Mouse (Mus musculus): ENCODE measurements around the gene Tlr5.

Tlr5 gene

GRCm38 (mm10) chr1:182954287-182955046 lies at the start of gene Tlr5:
TSS of gene Tlr5 (plus strand) at chr1:182954788.
- no peak for DNase-seq (ENCODE audit: low read depth)

GRCm38 (mm10) chr1:182905669-182906068 lies 48.9 kb upstream of the Tlr5 start:
- no peak for DNase-seq (ENCODE audit: low read depth)

GRCm38 (mm10) chr1:182908050-182909036 lies 46.2 kb upstream of the Tlr5 start:
- DNase-seq (ENCODE audit: low read depth): no peak

- no peak for DNase-seq (ENCODE audit: low read depth)
Observed at GRCm38 (mm10) chr1:182909066-182909465, 45.5 kb upstream of the Tlr5 start.

- DNase-seq (ENCODE audit: low read depth): no peak
Observed at GRCm38 (mm10) chr1:182909596-182909995, 45.0 kb upstream of the Tlr5 start.

GRCm38 (mm10) chr1:182912591-182912990 lies 42.0 kb upstream of the Tlr5 start:
- no peak for DNase-seq (ENCODE audit: low read depth)

- no peak for DNase-seq (ENCODE audit: low read depth)
Observed at GRCm38 (mm10) chr1:182914121-182914908, 40.3 kb upstream of the Tlr5 start.

GRCm38 (mm10) chr1:182916166-182916565 lies 38.4 kb upstream of the Tlr5 start:
- DNase-seq (ENCODE audit: low read depth): no peak

- DNase-seq (ENCODE audit: low read depth): no peak
Observed at GRCm38 (mm10) chr1:182918718-182919346, 35.8 kb upstream of the Tlr5 start.

- DNase-seq (ENCODE audit: low read depth): no peak
Observed at GRCm38 (mm10) chr1:182922824-182923223, 31.8 kb upstream of the Tlr5 start.

- DNase-seq (ENCODE audit: low read depth): no peak
Observed at GRCm38 (mm10) chr1:182926465-182926864, 28.1 kb upstream of the Tlr5 start.

- DNase-seq (ENCODE audit: low read depth): no peak
Observed at GRCm38 (mm10) chr1:182927878-182928851, 26.4 kb upstream of the Tlr5 start.

- no peak for DNase-seq (ENCODE audit: low read depth)
Observed at GRCm38 (mm10) chr1:182935469-182935868, 19.1 kb upstream of the Tlr5 start.

GRCm38 (mm10) chr1:182937486-182938120 lies 17.0 kb upstream of the Tlr5 start:
- no peak for DNase-seq (ENCODE audit: low read depth)

GRCm38 (mm10) chr1:182941921-182942320 lies 12.7 kb upstream of the Tlr5 start:
- no peak for DNase-seq (ENCODE audit: low read depth)

GRCm38 (mm10) chr1:182943911-182944310 lies 10.7 kb upstream of the Tlr5 start:
- no peak for DNase-seq (ENCODE audit: low read depth)

- DNase-seq (ENCODE audit: low read depth): no peak
Observed at GRCm38 (mm10) chr1:182944638-182945037, 9.9 kb upstream of the Tlr5 start.

- no peak for DNase-seq (ENCODE audit: low read depth)
Observed at GRCm38 (mm10) chr1:182945561-182945960, 9.0 kb upstream of the Tlr5 start.

GRCm38 (mm10) chr1:182951298-182951697 lies 3.3 kb upstream of the Tlr5 start:
- DNase-seq (ENCODE audit: low read depth): no peak

GRCm38 (mm10) chr1:182953165-182953564 lies 1.4 kb upstream of the Tlr5 start:
- DNase-seq (ENCODE audit: low read depth): no peak
